ENCODE assay signal across 7 mouse cellular contexts in the genomic region with DNA sequence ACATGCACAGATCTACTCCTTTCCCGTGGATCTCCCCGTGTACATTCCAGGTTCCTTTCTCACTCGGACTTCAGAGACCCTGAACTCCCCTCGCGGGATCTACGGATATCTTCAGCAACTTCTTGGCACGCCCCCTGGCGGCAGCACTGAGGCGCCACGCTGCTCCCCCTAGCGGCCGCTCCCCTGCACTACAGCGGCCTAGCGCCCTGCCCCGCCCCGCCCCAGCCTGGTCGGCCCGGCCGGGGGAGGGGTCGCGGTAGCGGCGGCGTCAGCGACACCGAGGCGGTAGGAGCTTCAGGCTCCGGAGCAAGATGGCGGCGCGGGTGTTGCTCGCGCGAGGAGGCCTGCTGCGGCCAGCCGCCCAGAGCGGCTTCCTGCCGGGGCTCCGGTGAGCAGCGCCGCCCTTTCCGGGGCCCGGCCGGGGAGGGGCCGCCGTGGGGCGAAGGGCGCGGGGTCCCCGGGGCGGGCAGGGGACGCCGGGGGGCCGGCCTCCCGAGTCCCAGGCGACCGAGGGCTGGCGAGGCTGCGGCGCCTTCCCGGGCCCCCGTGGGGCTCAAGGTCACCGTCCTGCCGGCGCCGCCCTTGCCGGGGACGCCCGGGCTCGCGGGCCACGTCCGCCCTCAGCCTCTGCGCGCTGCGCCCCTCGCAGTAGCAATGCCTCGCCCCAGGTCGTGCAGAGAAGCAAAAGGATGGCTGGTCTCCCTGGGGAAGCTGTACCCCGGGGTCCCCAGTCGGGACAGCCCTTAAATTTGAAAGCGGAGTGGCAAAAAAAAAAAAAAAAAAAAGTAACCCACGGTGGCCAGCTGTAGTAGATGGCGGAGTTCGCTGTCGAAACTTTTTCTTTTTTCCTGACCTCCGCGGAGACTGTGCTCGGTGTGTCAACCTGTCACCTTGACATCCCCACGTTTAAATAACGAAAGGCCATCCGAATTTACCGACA. TPM values are rescaled to one million over a fixed set of nuclear protein-coding genes. Genes with fewer than 3 reads are reported as not detected.
A peak's percentile ranks its signal among the peaks of the same experiment; 100 is the strongest.
DNase-seq lines count a peak whose midpoint lies in the region; ATAC-seq lines count a peak whose summit lies in the region.

A gene (plus strand): TSS at position 230 of the 940 bp plus-strand sequence.

- peak within 1 kb of the TSS; percentile 90 for H3K9ac ChIP-seq in intestine, embryonic 15.5 days

- peak; percentile 95 for ATAC-seq in intestine, embryonic 15.5 days

- H3K4me3 ChIP-seq in intestine, embryonic 15.5 days (replicated peaks): peak within 1 kb of the TSS; percentile 78
- H3K4me3 ChIP-seq in midbrain, embryonic 10.5 days: peak within 1 kb of the TSS; percentile 92

- peaks cover 20% of the 10 kb centered on the region for H3K4me1 ChIP-seq in intestine, embryonic 15.5 days (replicated peaks)
- peaks cover 23% of the 10 kb centered on the region for H3K4me1 ChIP-seq in midbrain, embryonic 10.5 days

- H3K27ac ChIP-seq in intestine, embryonic 15.5 days: peak within 1 kb of the TSS; percentile 98
- H3K27ac ChIP-seq in midbrain, embryonic 10.5 days (replicated peaks): peak within 1 kb of the TSS; percentile 99

- no peaks in the 10 kb centered on the region for H3K27me3 ChIP-seq in intestine, embryonic 15.5 days (replicated peaks)
- H3K27me3 ChIP-seq in midbrain, embryonic 10.5 days (ENCODE audit: low read depth, poor library complexity, severe bottlenecking): no peaks in the 10 kb centered on the region

- H3K36me3 ChIP-seq in intestine, embryonic 15.5 days: no peaks in the 10 kb centered on the region
- H3K36me3 ChIP-seq in midbrain, embryonic 10.5 days: peaks cover 4% of the 10 kb centered on the region

- H3K4me2 ChIP-seq in intestine, embryonic 15.5 days (replicated peaks): peak within 1 kb of the TSS; percentile 60

- intact Hi-C loops in gastrocnemius, postnatal 36 days (cut with DNase I): no loop called here
- intact Hi-C loops in left cerebral cortex, postnatal 25 days (cut with DNase I): loop anchor here (1.0 to 2.0 kb wide), 2 partner anchors 10 to 114 kb away; a partner anchor contains a TSS

- under 1% methylated on average over 91 of the region's 93 CpGs for WGBS in intestine, embryonic 15.5 days
- 1% methylated on average over 74 of the region's 93 CpGs for WGBS in midbrain, embryonic 10.5 days

- peak; percentile 95 to 99 for DNase-seq in adrenal gland, adult (ENCODE audit: inconsistent age in 2 of 2, low spot score in 1 of 2)
- peak; percentile 94 for DNase-seq in embryo, embryonic 11 days
- peak; percentile 86 to 97 for DNase-seq in gastrocnemius, postnatal 36 days
- peak; percentile 90 to 92 for DNase-seq in left cerebral cortex, postnatal 25 days (ENCODE audit: low spot score in 2 of 2)
- peak; percentile 96 for DNase-seq in midbrain, embryonic 10.5 days (ENCODE audit: low spot score)
- peak; percentile 90 for DNase-seq in right cerebral cortex, postnatal 4 days

- no peaks in the 10 kb centered on the region for H3K9me3 ChIP-seq in intestine, embryonic 15.5 days
- H3K9me3 ChIP-seq in midbrain, embryonic 10.5 days (replicated peaks): no peaks in the 10 kb centered on the region

RNA-seq across cellular contexts. Expression of the gene that starts here (rescaled TPM):
- total RNA-seq in gastrocnemius, postnatal 36 days (2021): 100 to 1,000 TPM; 503 to 556 TPM
- polyA plus RNA-seq in intestine, embryonic 15.5 days (2015; fragmentation: Nextera tagmentation; extraction: Ambion mirVana): 86.1 and 94.2 TPM in 2 replicates
- total RNA-seq in left cerebral cortex, postnatal 25 days (2021): 10 to 100 TPM; 76.9 to 79.4 TPM
- 76.3 and 86.3 TPM in 2 replicates for polyA plus RNA-seq in midbrain, embryonic 10.5 days (2016; fragmentation: Nextera tagmentation; extraction: Ambion mirVana)

Comparison
In these comparisons a context has a peak if more than half of its experiments do, and no peak if none do; other contexts are left out.
1. Peak in every context shown above with its lines: DNase-seq, ATAC-seq, H3K4me3 ChIP-seq and H3K27ac ChIP-seq.
2. RNA of the gene that starts here (total RNA-seq): 503 to 556 TPM in gastrocnemius, postnatal 36 days; 76.9 to 79.4 TPM in left cerebral cortex, postnatal 25 days; every median in the first group is over 4 times any median in the second.